In the genomic region with DNA sequence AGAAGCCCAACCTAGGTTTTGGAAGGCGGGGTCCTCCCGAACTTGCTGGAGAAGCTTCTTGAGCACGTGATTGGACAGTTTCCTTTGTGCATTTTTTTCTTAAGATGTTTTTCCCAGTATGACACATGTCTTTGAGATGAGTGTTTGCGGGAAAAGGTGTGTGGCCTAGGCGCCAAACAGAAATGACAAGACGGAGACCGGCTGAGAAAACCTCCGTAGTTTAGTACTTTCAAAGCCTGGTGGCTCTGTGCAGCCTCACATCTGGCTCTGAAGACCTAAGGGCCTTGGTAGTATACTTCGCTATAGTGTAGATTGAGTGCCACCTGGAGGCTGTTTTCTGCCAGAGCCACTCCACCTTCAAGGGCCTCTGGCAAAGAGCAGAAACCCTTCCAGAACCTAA, we compare ENCODE assay signal across 8 mouse cellular contexts. TPM values are rescaled to one million over a fixed set of nuclear protein-coding genes. Genes with fewer than 3 reads are reported as not detected.
DNase-seq lines count a peak whose midpoint lies in the region; ATAC-seq and TF ChIP-seq lines count a peak whose summit lies in the region.

No protein-coding gene starts in this region.

- peak overlapping the region; percentile 45 for H3K4me2 ChIP-seq in forebrain, embryonic 13.5 days

- WGBS in forebrain, embryonic 13.5 days: 4% methylated on average over 9 of the region's 9 CpGs

- intact Hi-C loops in heart, postnatal 14 days (cut with DNase I): loop anchor here (5.0 kb wide), 1 partner anchor 274 kb away; no protein-coding TSS in a partner anchor

- peak; percentile 51; the same call in 1 of the 2 replicates for ATAC-seq in G1E (ENCODE audit: extremely low read depth, insufficient number of reproducible peaks, low FRiP score, poor library complexity, severe bottlenecking)
- ATAC-seq in forebrain, embryonic 13.5 days: no peak

- no peaks in the 10 kb centered on the region for H3K36me3 ChIP-seq in G1E (replicated peaks)
- H3K36me3 ChIP-seq in forebrain, embryonic 13.5 days (ENCODE audit: poor library complexity, severe bottlenecking): no peaks in the 10 kb centered on the region

- no peaks in the 10 kb centered on the region for H3K27me3 ChIP-seq in G1E (ENCODE audit: insufficient read depth, low read length)
- no peaks in the 10 kb centered on the region for H3K27me3 ChIP-seq in forebrain, embryonic 13.5 days

- peak overlapping the region; percentile 13; the same call in 1 of the 2 replicates for H3K4me3 ChIP-seq in G1E (ENCODE audit: low read depth, low read length)
- H3K4me3 ChIP-seq in forebrain, embryonic 13.5 days: peak overlapping the region; percentile 13

- H3K9ac ChIP-seq in forebrain, embryonic 13.5 days: peak overlapping the region; percentile 3; the same call in 1 of the 2 replicates

- no peaks in the 10 kb centered on the region for H3K9me3 ChIP-seq in G1E (replicated peaks)
- no peaks in the 10 kb centered on the region for H3K9me3 ChIP-seq in forebrain, embryonic 13.5 days (replicated peaks)

- TF ChIP-seq POLR2A in brain, embryonic 14.5 days (IDR thresholded peaks at IDR 0.05; ENCODE audit: borderline replicate concordance, extremely low read depth, insufficient read depth, insufficient read length, poor library complexity, severe bottlenecking): no peak

- H3K4me1 ChIP-seq in G1E (ENCODE audit: insufficient read depth, low read depth, low read length): peaks cover 53% of the 10 kb centered on the region
- peaks cover 15% of the 10 kb centered on the region for H3K4me1 ChIP-seq in forebrain, embryonic 13.5 days

- peak; percentile 45 for TF ChIP-seq CTCF in G1E (IDR thresholded peaks at IDR 0.05; ENCODE audit: low read depth, low read length)
- TF ChIP-seq CTCF in brain, embryonic 14.5 days (IDR thresholded peaks at IDR 0.05; ENCODE audit: borderline replicate concordance, extremely low read depth, insufficient read depth, insufficient read length): peak; percentile 70; the same call in 1 of the 2 replicates

- DNase-seq in G1E (ENCODE audit: low spot score): peak; percentile 38
- peak; percentile 84 for DNase-seq in brain, embryonic 14.5 days (ENCODE audit: low read depth)
- DNase-seq in heart, postnatal 14 days: peak; percentile 65 to 79
- peak; percentile 83 to 88 for DNase-seq in kidney, postnatal 4 days
- DNase-seq in lung, postnatal 14 days: peak; percentile 85
- peak; percentile 76 for DNase-seq in retina, postnatal 1 day
- peak; percentile 85 for DNase-seq in thymus, postnatal 4 days

- H3K27ac ChIP-seq in forebrain, embryonic 13.5 days: no peak overlapping the region

RNA-seq across cellular contexts. Expression of gene Tia1, which starts 3.0 kb away (rescaled TPM):
- total RNA-seq in G1E (2014; fragmentation: Nextera tagmentation): 141 and 165 TPM in 2 replicates
- 82.2 and 84.0 TPM in 2 replicates for total RNA-seq in G1E (2017)
- 20.1 and 25.4 TPM in 2 replicates for polyA plus RNA-seq in G1E (2012)
- 331 and 433 TPM in 2 replicates for polyA plus RNA-seq in brain, embryonic 14.5 days (2012; rRNA removed)
- 354 and 375 TPM in 2 replicates for polyA plus RNA-seq in forebrain, embryonic 13.5 days (2015; fragmentation: Nextera tagmentation; extraction: Ambion mirVana)
- total RNA-seq in heart, postnatal 14 days (2021): 10 to 100 TPM; 38.5 to 39.9 TPM

RNA-seq across cellular contexts. Expression of gene Pcyox1, which starts 4.0 kb away (rescaled TPM):
- total RNA-seq in G1E (2014; fragmentation: Nextera tagmentation) (55.5 and 72.3 TPM in 2 replicates), G1E (2017) (31.4 and 44.7 TPM in 2 replicates)
- 41.4 and 44.9 TPM in 2 replicates for polyA plus RNA-seq in G1E (2012)
- polyA plus RNA-seq in brain, embryonic 14.5 days (2012; rRNA removed): 71.4 and 72.1 TPM in 2 replicates
- 97.5 and 106 TPM in 2 replicates for polyA plus RNA-seq in forebrain, embryonic 13.5 days (2015; fragmentation: Nextera tagmentation; extraction: Ambion mirVana)
- total RNA-seq in heart, postnatal 14 days (2021): 10 to 100 TPM; 68.1 to 69.2 TPM

RNA-seq across cellular contexts. Expression of gene Gm44790, which starts 25.5 kb away (rescaled TPM):
- not detected in 2 replicates for total RNA-seq in G1E (2014; fragmentation: Nextera tagmentation)
- total RNA-seq in G1E (2017): 0.87 TPM in 1 of 2 replicates, not detected in the other
- polyA plus RNA-seq in G1E (2012): 0.78 TPM in 1 of 2 replicates, not detected in the other
- polyA plus RNA-seq in brain, embryonic 14.5 days (2012; rRNA removed): 1.9 and 2.9 TPM in 2 replicates
- polyA plus RNA-seq in forebrain, embryonic 13.5 days (2015; fragmentation: Nextera tagmentation; extraction: Ambion mirVana): 0.35 and 0.43 TPM in 2 replicates
- total RNA-seq in heart, postnatal 14 days (2021): not detected

RNA-seq across cellular contexts. Expression of gene Snrpg, which starts 29.9 kb away (rescaled TPM):
- total RNA-seq in G1E (2014; fragmentation: Nextera tagmentation): 114 and 123 TPM in 2 replicates
- 111 and 130 TPM in 2 replicates for total RNA-seq in G1E (2017)
- polyA plus RNA-seq in G1E (2012): 24.8 and 25.1 TPM in 2 replicates
- 175 and 203 TPM in 2 replicates for polyA plus RNA-seq in brain, embryonic 14.5 days (2012; rRNA removed)
- polyA plus RNA-seq in forebrain, embryonic 13.5 days (2015; fragmentation: Nextera tagmentation; extraction: Ambion mirVana): 791 and 827 TPM in 2 replicates
- 10 to 100 TPM; 51.1 to 52.4 TPM for total RNA-seq in heart, postnatal 14 days (2021)

RNA-seq across cellular contexts. Expression of gene Fam136a, which starts 35.5 kb away (rescaled TPM):
- 62.0 and 73.4 TPM in 2 replicates for total RNA-seq in G1E (2014; fragmentation: Nextera tagmentation)
- total RNA-seq in G1E (2017): 121 and 127 TPM in 2 replicates
- 35.5 and 39.5 TPM in 2 replicates for polyA plus RNA-seq in G1E (2012)
- polyA plus RNA-seq in brain, embryonic 14.5 days (2012; rRNA removed): 56.5 and 58.2 TPM in 2 replicates
- polyA plus RNA-seq in forebrain, embryonic 13.5 days (2015; fragmentation: Nextera tagmentation; extraction: Ambion mirVana): 128 and 142 TPM in 2 replicates
- 10 to 100 TPM; 26.0 to 27.2 TPM for total RNA-seq in heart, postnatal 14 days (2021)

Comparison
In these comparisons a context has a peak if more than half of its experiments do, and no peak if none do; other contexts are left out.
1. RNA of gene Tia1, which starts 3.0 kb away (polyA plus RNA-seq): 354 to 375 TPM in forebrain, embryonic 13.5 days and 331 to 433 TPM in brain, embryonic 14.5 days; 20.1 to 25.4 TPM in G1E; every median in the first group is over 10 times any median in the second.
2. Peak in every context shown above with its lines, with median percentiles within 50 percentile points of each other: DNase-seq.